Mouse (Mus musculus) intestine, embryonic 14.5 days (tissue): ENCODE measurements at regions not wholly inside any gene's neighbourhood (a gene's known extent, or its start where the extent isn't known, plus 50 kb on each side); places are given as distances from the start of the nearest gene placed in this dataset.

Experiments
- ATAC-seq: fragments of 200-750 bp; cut with Nextera tagmentation; replicated peaks from 2 replicates; pipeline ENCODE4 v1.8.0; 2017; ENCODE audit warnings: low read depth, moderate number of reproducible peaks, moderate TSS enrichment, moderate library complexity; ENCODE audit not compliant: low FRiP score, low TSS enrichment
- DNase-seq: peaks from one replicate; pipeline ENCODE4 v3.0.0-alpha.2; 2018; ENCODE audit warnings: low spot score
- H3K27ac ChIP-seq: fragments of 300-500 bp; sonication (generic); 2 replicates; pipeline ENCODE4 v1.5.1; 2014; ENCODE audit warnings: low read depth, mild to moderate bottlenecking, control low read depth
- H3K27me3 ChIP-seq: fragments of 300-500 bp; sonication (generic); replicated peaks from 2 replicates; pipeline ENCODE4 v1.6.1; 2014; ENCODE audit warnings: low read length, control low read depth; ENCODE audit not compliant: control insufficient read depth, insufficient read depth
- H3K36me3 ChIP-seq: fragments of 300-500 bp; sonication (generic); 2 replicates; pipeline ENCODE4 v1.6.1; 2014; ENCODE audit warnings: low read length, control low read depth; ENCODE audit not compliant: control insufficient read depth, insufficient read depth
- H3K4me1 ChIP-seq: fragments of 300-500 bp; sonication (generic); replicated peaks from 2 replicates; pipeline ENCODE4 v1.6.1; 2014; ENCODE audit warnings: low read length, control low read depth, mixed read lengths; ENCODE audit not compliant: control insufficient read depth, insufficient read depth
- H3K4me2 ChIP-seq: fragments of 300-500 bp; sonication (generic); 2 replicates; pipeline ENCODE4 v1.6.1; 2014; ENCODE audit warnings: low read length
- H3K4me3 ChIP-seq: fragments of 300-500 bp; sonication (generic); 2 replicates; pipeline ENCODE4 v1.5.1; 2014; ENCODE audit warnings: low read depth, low read length, control low read depth, mixed read lengths
- H3K9ac ChIP-seq: fragments of 300-500 bp; sonication (generic); 2 replicates; pipeline ENCODE4 v1.6.1; 2014; ENCODE audit warnings: mild to moderate bottlenecking, low read length
- H3K9me3 ChIP-seq: fragments of 300-500 bp; sonication (generic); 2 replicates; pipeline ENCODE4 v1.6.1; 2016; ENCODE audit warnings: low read length, control low read depth; ENCODE audit not compliant: control insufficient read depth
- WGBS: fragments of 180-500 bp; shearing (Covaris S2); extraction: QIAGEN DNeasy Blood & Tissue Kit; methylation state at CpG from one replicate; pipeline ENCODE4 v1.1.7; 2014; 5-methylcytosine and 5-hydroxymethylcytosine counted together

DNA sequence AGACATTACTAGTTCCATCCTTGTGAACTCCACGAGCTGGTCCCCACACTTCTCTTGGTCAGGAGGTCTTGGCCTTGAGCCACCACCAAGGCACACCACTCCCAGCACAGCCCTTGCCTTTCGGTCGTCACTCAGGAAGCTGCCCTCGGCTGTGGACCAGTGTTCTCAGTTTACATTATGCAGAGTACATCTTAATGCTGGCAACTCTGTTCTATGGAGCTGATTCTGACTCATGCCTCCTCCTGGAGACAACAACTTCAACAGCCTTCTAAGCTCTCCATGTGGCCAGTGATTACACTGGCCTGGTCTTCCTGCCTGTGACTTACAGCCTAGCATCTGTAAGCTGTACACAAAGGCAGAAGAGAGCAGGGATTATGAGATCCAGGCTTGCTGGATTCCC is 272.2 kb upstream of the Eef2kmt start:
- Histone ChIP-seq H3K27me3 (no peaks in the 10 kb centered on the region), H3K4me2 (no peak overlapping the region), H3K4me1 (no peaks in the 10 kb centered on the region), H3K27ac (no peak overlapping the region), H3K36me3 (no peaks in the 10 kb centered on the region), H3K4me3 (no peak overlapping the region), H3K9ac (no peak overlapping the region), H3K9me3 (no peaks in the 10 kb centered on the region)
- DNase-seq (no peak), ATAC-seq (no peak)
- 54% methylated on average over 4 of the region's 4 CpGs for WGBS

DNA sequence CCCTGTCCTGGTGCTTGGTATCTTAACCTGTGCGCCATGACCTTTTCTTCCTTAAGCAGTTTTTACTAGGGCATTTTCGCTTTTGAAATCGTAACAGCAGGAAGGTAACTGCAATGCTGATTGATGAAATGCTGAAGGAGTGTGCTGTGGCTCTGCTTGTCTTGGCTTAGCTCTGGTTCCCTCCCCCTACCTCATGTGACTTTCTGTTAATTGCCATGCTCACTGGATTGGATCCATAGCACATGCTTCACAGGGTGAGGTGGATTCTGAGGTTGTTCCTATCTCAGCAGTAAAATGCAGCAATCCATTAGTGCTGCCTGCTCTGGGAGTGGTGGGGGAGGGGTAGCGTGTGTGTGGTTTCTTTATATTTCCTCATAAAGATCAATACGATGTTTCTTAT is 268.6 kb upstream of the Eef2kmt start:
- H3K27me3 ChIP-seq, result no peaks in the 10 kb centered on the region
- H3K27ac ChIP-seq, result no peak overlapping the region
- H3K36me3 ChIP-seq, result no peaks in the 10 kb centered on the region
- no peak for ATAC-seq
- no peaks in the 10 kb centered on the region for H3K4me1 ChIP-seq
- H3K9me3 ChIP-seq, result no peaks in the 10 kb centered on the region
- no peak overlapping the region for H3K4me2 ChIP-seq
- WGBS, result 81% methylated on average over 5 of the region's 5 CpGs
- H3K9ac ChIP-seq, result no peak overlapping the region
- no peak for DNase-seq
- no peak overlapping the region for H3K4me3 ChIP-seq

DNA sequence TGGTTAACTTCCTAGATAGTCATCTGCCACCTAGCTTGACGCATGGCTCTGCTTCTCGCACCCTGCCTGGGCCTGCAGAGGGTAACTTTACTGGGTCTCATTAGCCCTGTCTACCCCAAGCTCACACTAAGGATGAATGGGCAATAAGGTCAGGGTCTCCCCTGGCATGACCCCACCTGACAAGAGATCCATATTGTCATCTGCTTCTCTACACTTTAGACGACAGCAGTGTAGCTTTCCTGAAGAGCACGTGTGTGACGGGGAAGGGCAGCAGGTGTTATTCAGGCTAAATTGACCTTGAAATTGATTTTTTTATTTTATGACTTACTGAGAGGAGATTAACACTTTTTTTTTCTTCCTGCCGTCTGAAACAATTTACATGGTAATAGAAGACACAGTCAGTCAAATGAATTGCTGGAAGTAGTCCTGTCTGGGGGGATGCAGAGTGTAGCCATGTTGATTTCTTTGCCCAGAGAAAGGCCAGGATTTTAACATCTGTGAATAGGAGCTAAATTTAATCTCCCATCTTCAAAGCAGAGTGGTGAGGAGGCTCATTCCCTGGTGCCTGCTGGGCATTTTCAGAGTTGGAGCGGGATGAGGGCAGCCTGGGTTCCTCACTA is 267.7 kb upstream of the Eef2kmt start:
- no peak for ATAC-seq
- no peaks in the 10 kb centered on the region for H3K36me3 ChIP-seq
- H3K9ac ChIP-seq, result no peak overlapping the region
- H3K27ac ChIP-seq, result no peak overlapping the region
- WGBS, result 77% methylated on average over 7 of the region's 7 CpGs
- no peak overlapping the region for H3K4me2 ChIP-seq
- H3K4me3 ChIP-seq, result no peak overlapping the region
- no peaks in the 10 kb centered on the region for H3K4me1 ChIP-seq
- no peak for DNase-seq
- no peaks in the 10 kb centered on the region for H3K27me3 ChIP-seq
- H3K9me3 ChIP-seq, result no peaks in the 10 kb centered on the region

DNA sequence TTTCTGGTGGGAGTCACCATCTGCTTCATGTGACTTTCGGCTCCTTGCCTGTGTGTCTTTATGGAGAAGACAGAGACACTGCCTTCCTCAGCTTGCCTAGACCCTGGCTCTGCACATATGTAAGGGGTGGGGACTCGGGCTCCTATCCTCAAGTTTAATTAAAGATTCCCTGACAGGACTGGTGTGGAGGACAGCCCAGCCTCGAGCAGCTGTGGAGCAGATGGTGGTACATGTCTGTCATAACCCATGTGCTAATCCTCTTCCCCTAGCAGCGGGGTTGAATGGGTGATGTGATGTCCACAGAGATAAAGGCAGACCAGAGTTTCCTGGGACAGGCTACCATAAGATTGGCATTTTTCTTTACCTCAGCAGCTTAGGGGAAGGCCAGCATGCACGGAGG is 262.0 kb upstream of the Eef2kmt start:
- DNase-seq (no peak), ATAC-seq (no peak)
- 66% methylated on average over 5 of the region's 5 CpGs for WGBS
- Histone ChIP-seq H3K9me3 (no peaks in the 10 kb centered on the region), H3K27ac (no peak overlapping the region), H3K27me3 (no peaks in the 10 kb centered on the region), H3K4me3 (no peak overlapping the region), H3K4me1 (no peaks in the 10 kb centered on the region), H3K9ac (no peak overlapping the region), H3K36me3 (no peaks in the 10 kb centered on the region), H3K4me2 (no peak overlapping the region)

DNA sequence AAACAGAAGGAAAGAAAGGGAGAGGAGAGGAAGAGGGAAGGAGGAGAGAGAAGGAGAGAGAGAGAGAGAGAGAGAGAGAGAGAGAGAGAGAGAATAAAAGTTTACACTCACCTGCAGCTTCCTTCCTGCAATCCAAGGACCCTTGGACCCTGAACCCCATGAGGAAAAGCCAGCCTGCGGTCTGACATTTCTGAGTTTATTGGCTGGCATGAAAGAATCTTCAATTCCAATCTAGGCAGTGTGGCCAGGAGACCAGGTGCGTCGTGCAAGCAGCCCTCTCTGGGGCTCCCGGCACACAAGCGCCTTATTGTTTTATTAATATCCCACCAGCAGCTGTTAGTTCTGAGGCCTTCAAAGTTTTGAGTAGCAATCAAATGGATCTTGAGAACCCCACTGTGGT is 260.1 kb upstream of the Eef2kmt start:
- Histone ChIP-seq H3K4me3 (no peak overlapping the region), H3K27me3 (no peaks in the 10 kb centered on the region), H3K27ac (no peak overlapping the region), H3K4me1 (no peaks in the 10 kb centered on the region), H3K9ac (no peak overlapping the region), H3K36me3 (no peaks in the 10 kb centered on the region), H3K4me2 (no peak overlapping the region), H3K9me3 (no peaks in the 10 kb centered on the region)
- WGBS, result 76% methylated on average over 5 of the region's 5 CpGs
- DNase-seq, result no peak
- no peak for ATAC-seq

DNA sequence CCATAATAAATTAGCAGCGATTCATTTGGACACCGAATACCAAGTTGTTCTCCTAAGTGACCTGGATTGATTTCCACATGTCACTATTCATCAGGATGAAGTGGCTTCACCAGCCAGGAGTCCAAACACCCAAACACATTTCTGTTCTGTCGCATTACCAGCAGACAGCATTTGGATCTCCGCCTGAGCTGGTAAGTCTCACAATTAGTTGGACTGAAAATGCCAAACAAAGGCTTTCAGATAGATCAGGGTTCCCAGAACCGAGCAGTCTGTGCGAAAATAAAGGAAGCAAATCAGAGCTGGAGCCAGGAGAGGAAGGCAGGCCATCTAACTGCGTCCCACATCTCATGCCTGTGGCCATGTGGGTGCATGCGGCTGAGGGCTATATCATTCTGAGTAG is 251.5 kb upstream of the Eef2kmt start:
- ATAC-seq (no peak), DNase-seq (no peak)
- Histone ChIP-seq H3K36me3 (no peaks in the 10 kb centered on the region), H3K4me1 (no peaks in the 10 kb centered on the region), H3K9ac (no peak overlapping the region), H3K9me3 (no peaks in the 10 kb centered on the region), H3K27me3 (no peaks in the 10 kb centered on the region), H3K27ac (no peak overlapping the region), H3K4me2 (no peak overlapping the region), H3K4me3 (no peak overlapping the region)
- WGBS, result 47% methylated on average over 8 of the region's 8 CpGs

DNA sequence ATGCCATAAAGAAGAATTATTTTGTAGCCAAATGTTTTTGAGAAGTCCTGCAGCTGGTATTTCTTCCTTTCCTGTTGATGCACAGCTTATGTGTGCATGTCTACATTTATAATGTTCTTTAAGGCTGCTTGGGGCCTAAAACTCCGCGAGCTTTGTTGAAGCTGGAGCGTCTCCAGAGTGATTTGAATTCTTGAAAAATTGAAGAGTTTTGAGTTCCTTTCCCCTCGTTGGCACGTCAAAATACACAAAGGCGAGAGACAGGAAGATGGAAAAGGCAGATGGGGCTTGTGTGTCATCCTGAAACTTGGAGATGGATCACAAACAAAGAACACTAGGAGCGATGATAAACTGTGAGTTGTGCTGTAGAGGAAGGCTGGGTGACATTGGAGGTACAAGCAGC is 246.2 kb upstream of the Eef2kmt start:
- Histone ChIP-seq H3K9me3 (no peaks in the 10 kb centered on the region), H3K4me1 (no peaks in the 10 kb centered on the region), H3K4me2 (no peak overlapping the region), H3K9ac (no peak overlapping the region), H3K4me3 (no peak overlapping the region), H3K27ac (no peak overlapping the region), H3K36me3 (no peaks in the 10 kb centered on the region), H3K27me3 (no peaks in the 10 kb centered on the region)
- ATAC-seq (no peak), DNase-seq (no peak)
- 79% methylated on average over 7 of the region's 7 CpGs for WGBS

DNA sequence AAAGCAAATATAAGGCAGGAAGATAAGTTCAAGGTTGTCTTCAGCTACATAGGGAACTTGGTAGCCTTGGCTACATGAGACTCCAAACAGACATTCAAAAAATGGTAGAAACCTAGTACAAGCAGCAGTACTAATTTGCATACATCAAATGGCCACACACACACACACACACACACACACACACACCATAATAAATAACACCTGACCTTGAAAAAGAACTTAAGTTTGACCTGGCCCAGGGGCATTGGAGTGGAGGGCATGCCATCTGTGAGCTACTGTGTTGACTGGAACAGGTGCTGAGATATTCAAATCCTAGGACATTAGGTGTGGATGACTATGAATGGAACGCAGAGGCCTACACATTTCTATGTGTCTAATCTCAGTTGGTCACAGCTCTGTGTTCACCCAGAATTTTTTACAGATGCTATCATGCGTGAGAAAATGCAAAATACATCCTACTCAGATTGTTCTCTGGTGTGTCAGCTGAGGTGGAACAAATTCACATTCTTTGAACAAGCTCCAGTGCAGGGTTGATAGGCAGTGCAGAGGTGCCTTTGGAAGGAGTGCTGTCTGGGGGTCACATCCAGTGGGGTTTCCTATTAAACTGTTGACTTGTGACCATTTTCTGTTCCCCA is 240.4 kb upstream of the Eef2kmt start:
- H3K9me3 ChIP-seq, result no peaks in the 10 kb centered on the region
- 91% methylated on average over 2 of the region's 2 CpGs for WGBS
- no peaks in the 10 kb centered on the region for H3K27me3 ChIP-seq
- ATAC-seq, result no peak
- no peaks in the 10 kb centered on the region for H3K4me1 ChIP-seq
- H3K36me3 ChIP-seq, result no peaks in the 10 kb centered on the region
- no peak for DNase-seq
- H3K4me3 ChIP-seq, result no peak overlapping the region
- no peak overlapping the region for H3K4me2 ChIP-seq
- no peak overlapping the region for H3K27ac ChIP-seq
- H3K9ac ChIP-seq, result no peak overlapping the region

DNA sequence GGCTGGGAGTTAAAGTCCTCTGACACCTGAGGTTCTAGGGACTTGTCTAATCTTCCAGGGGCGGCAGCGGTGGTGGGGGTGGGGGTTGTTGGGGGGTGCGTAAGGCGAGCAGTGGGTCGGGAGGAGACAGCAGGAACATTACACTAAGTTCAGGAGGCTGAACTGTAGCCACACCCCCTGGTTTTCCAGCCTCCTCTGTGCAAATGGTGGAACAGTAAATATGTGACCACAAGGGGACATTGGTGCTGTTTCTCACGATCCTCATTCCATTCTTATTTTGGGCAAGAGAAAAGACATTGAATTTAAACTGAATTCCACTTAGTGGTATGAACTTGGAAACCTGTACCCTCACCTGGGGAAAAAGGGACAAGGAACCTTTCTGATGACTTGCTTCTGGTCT is 237.6 kb upstream of the Eef2kmt start:
- DNase-seq, result no peak
- Histone ChIP-seq H3K4me3 (no peak overlapping the region), H3K4me2 (no peak overlapping the region), H3K36me3 (no peaks in the 10 kb centered on the region), H3K27ac (no peak overlapping the region), H3K4me1 (no peaks in the 10 kb centered on the region), H3K9ac (no peak overlapping the region), H3K27me3 (no peaks in the 10 kb centered on the region), H3K9me3 (no peaks in the 10 kb centered on the region)
- ATAC-seq, result no peak
- 26% methylated on average over 6 of the region's 6 CpGs for WGBS
